Mouse (Mus musculus) layer of hippocampus, adult 11-12 months (tissue): ENCODE measurements at regions not wholly inside any gene's neighbourhood (a gene's known extent, or its start where the extent isn't known, plus 50 kb on each side); places are given as distances from the start of the nearest gene placed in this dataset.

ENCODE experiments used
- DNase-seq: peaks from one replicate; pipeline ENCODE4 v3.0.0; 2022; ENCODE audit warnings: low spot score

DNA sequence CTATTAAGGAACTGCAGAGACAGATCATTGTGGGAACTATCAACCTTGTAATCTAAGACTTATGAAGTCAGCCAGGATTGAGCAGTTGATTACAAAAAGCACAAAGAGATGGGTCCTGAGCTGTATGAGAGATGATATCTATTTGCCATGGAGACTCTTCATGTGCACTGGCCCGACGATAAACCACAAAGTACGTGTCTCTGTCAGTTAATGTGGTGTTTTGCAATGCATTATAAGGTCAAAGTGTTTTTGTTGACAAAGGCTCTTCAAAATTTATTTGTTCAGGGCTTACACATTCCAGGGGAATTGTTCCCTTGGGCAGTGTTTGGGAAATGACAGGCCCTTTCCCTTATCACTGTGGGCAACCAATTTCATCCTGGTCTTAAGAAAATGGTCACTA is 65.7 kb upstream of the Thpo start:
- DNase-seq, result no peak

DNA sequence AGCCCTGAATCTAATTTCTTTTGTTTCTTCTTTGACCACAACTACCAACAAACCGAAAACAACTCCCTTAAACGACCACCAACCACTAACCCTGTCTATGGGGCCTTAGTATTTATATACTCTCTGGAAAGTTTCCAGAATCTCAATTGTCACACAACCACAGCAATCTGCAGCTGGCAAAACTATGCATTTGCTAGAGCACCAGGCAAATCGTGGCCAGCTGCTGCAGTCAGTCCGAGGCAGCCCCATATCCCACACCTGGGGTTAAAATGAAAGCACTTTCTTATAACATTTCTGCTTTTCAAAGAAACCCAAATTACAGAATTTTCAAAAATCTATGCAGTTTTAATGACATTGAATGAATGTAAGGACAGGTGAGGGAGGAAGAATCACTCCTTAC is 63.8 kb upstream of the Thpo start:
- no peak for DNase-seq

- DNase-seq, result no peak
Observed at GRCm38 (mm10) chr16:20794721-20795120, 60.4 kb upstream of the Thpo start.
